16 mouse cellular contexts compared by ENCODE assay signal in genomic region chr9:88082931-88083479, GRCm38 (mm10).
A peak's percentile ranks its signal among the peaks of the same experiment; 100 is the strongest.
DNase-seq lines count a peak whose midpoint lies in the region; ATAC-seq and TF ChIP-seq lines count a peak whose summit lies in the region.
"Had no signal": no experiment of that assay in that cellular context is flagged by ENCODE, and none has a peak within 500 bp of the region (broad histone marks: within the 10 kb centered on the region; RNA-seq: fewer than 3 reads in every experiment).

No protein-coding gene starts in this region.

- H3K4me1 ChIP-seq in embryonic facial prominence, embryonic 13.5 days: 0 out of 2 replicates have a peak, but pooled peaks cover 10% of the 10 kb centered on the region
- no peaks in the 10 kb centered on the region for H3K4me1 ChIP-seq in embryonic facial prominence, embryonic 10.5 days
- H3K4me1 ChIP-seq in kidney, adult 2 months (ENCODE audit: control insufficient read depth, insufficient read depth, low read length): no peaks in the 10 kb centered on the region
- H3K4me1 ChIP-seq in lung, embryonic 14.5 days (ENCODE audit: insufficient read depth): no peaks in the 10 kb centered on the region
- H3K4me1 ChIP-seq in lung, postnatal 0 days (ENCODE audit: insufficient read depth, low read depth, low read length): no peaks in the 10 kb centered on the region
- H3K4me1 ChIP-seq: forebrain, embryonic 10.5 days; liver, embryonic 12.5 days; midbrain, embryonic 12.5 days; stomach, embryonic 15.5 days had no signal

- no peak for TF ChIP-seq POLR2A in kidney, adult 2 months (IDR thresholded peaks at IDR 0.05; ENCODE audit: low read depth, low read length)
- no peak for TF ChIP-seq POLR2A in myocyte (IDR thresholded peaks at IDR 0.05; ENCODE audit: insufficient read length, low read depth)

- 0 out of 2 replicates have a peak, but pooled peaks have one; percentile 52 for ATAC-seq in embryonic facial prominence, embryonic 13.5 days (ENCODE audit: insufficient number of reproducible peaks, insufficient read depth, low FRiP score, low TSS enrichment, low read depth)
- ATAC-seq in lung, embryonic 14.5 days (ENCODE audit: insufficient read depth): peak; percentile 86
- ATAC-seq in lung, postnatal 0 days: no peak
- ATAC-seq: inflammation-experienced regulatory T-cells, adult 6 months; liver, embryonic 12.5 days had no signal

- H3K4me3 ChIP-seq in embryonic facial prominence, embryonic 13.5 days: no peak overlapping the region
- H3K4me3 ChIP-seq in embryonic facial prominence, embryonic 10.5 days: no peak overlapping the region
- no peak overlapping the region for H3K4me3 ChIP-seq in kidney, adult 2 months (ENCODE audit: insufficient read depth, low read depth, low read length)
- H3K4me3 ChIP-seq in lung, embryonic 14.5 days (ENCODE audit: low read depth, low read length): no peak overlapping the region
- no peak overlapping the region for H3K4me3 ChIP-seq in lung, postnatal 0 days (ENCODE audit: low read depth, low read length)
- H3K4me3 ChIP-seq in myocyte: no peak overlapping the region
- H3K4me3 ChIP-seq: forebrain, embryonic 10.5 days; liver, embryonic 12.5 days; midbrain, embryonic 12.5 days; stomach, embryonic 15.5 days had no signal

- no peaks in the 10 kb centered on the region for H3K36me3 ChIP-seq in embryonic facial prominence, embryonic 13.5 days
- H3K36me3 ChIP-seq in embryonic facial prominence, embryonic 10.5 days (replicated peaks): no peaks in the 10 kb centered on the region
- H3K36me3 ChIP-seq in kidney, adult 2 months (ENCODE audit: control insufficient read depth, insufficient read depth, low read length): no peaks in the 10 kb centered on the region
- H3K36me3 ChIP-seq in lung, embryonic 14.5 days (ENCODE audit: insufficient read depth): no peaks in the 10 kb centered on the region
- H3K36me3 ChIP-seq in lung, postnatal 0 days (ENCODE audit: insufficient read depth, low read length): no peaks in the 10 kb centered on the region
- no peaks in the 10 kb centered on the region for H3K36me3 ChIP-seq in myocyte (ENCODE audit: control insufficient read depth, insufficient read depth)
- H3K36me3 ChIP-seq: forebrain, embryonic 10.5 days; liver, embryonic 12.5 days; midbrain, embryonic 12.5 days; stomach, embryonic 15.5 days had no signal

- no peak for DNase-seq in embryonic facial prominence, embryonic 10.5 days (ENCODE audit: low spot score)
- DNase-seq in kidney, adult 9 months: peak; percentile 4
- no peak for DNase-seq in kidney, adult 2 months
- peak; percentile 75 for DNase-seq in lung, embryonic 14.5 days
- no peak for DNase-seq in lung, postnatal 0 days (ENCODE audit: low spot score)
- DNase-seq in right cerebral cortex, postnatal 14 days: no peak
- DNase-seq: cerebellum, postnatal 36 days; spleen, adult 18-20 months had no signal

- no peak for TF ChIP-seq CTCF in kidney, adult 2 months (conservative IDR thresholded peaks at IDR 0.05; ENCODE audit: insufficient read depth, insufficient read length, low read depth, low read length)
- TF ChIP-seq CTCF in lung, embryonic 14.5 days (IDR thresholded peaks at IDR 0.05; ENCODE audit: low read depth): no peak
- no peak for TF ChIP-seq CTCF in lung, postnatal 0 days (IDR thresholded peaks at IDR 0.05)

- H3K79me2 ChIP-seq in myocyte (ENCODE audit: control insufficient read depth, insufficient read depth): no peaks in the 10 kb centered on the region

- H3K27me3 ChIP-seq in embryonic facial prominence, embryonic 13.5 days: no peaks in the 10 kb centered on the region
- no peaks in the 10 kb centered on the region for H3K27me3 ChIP-seq in embryonic facial prominence, embryonic 10.5 days (replicated peaks; ENCODE audit: low read depth, poor library complexity, severe bottlenecking)
- no peaks in the 10 kb centered on the region for H3K27me3 ChIP-seq in kidney, adult 2 months (replicated peaks; ENCODE audit: control insufficient read depth, insufficient read depth, low read length)
- H3K27me3 ChIP-seq in lung, embryonic 14.5 days (ENCODE audit: insufficient read depth, low read length): no peaks in the 10 kb centered on the region
- H3K27me3 ChIP-seq in lung, postnatal 0 days (replicated peaks; ENCODE audit: insufficient read depth, low read length): no peaks in the 10 kb centered on the region
- no peaks in the 10 kb centered on the region for H3K27me3 ChIP-seq in myocyte (ENCODE audit: control insufficient read depth, insufficient read depth, insufficient read length)
- H3K27me3 ChIP-seq: liver, embryonic 12.5 days; midbrain, embryonic 12.5 days; stomach, embryonic 15.5 days had no signal

- no peaks in the 10 kb centered on the region for H3K9me3 ChIP-seq in embryonic facial prominence, embryonic 13.5 days
- no peaks in the 10 kb centered on the region for H3K9me3 ChIP-seq in embryonic facial prominence, embryonic 10.5 days
- H3K9me3 ChIP-seq in lung, embryonic 14.5 days (ENCODE audit: low read depth, low read length): no peaks in the 10 kb centered on the region
- no peaks in the 10 kb centered on the region for H3K9me3 ChIP-seq in lung, postnatal 0 days (ENCODE audit: low read length)
- H3K9me3 ChIP-seq: forebrain, embryonic 10.5 days; liver, embryonic 12.5 days; midbrain, embryonic 12.5 days; stomach, embryonic 15.5 days had no signal

- no peak overlapping the region for H3K4me2 ChIP-seq in embryonic facial prominence, embryonic 13.5 days
- no peak overlapping the region for H3K4me2 ChIP-seq in lung, embryonic 14.5 days
- H3K4me2 ChIP-seq in lung, postnatal 0 days (replicated peaks; ENCODE audit: low read depth, low read length): no peak overlapping the region
- no peak overlapping the region for H3K4me2 ChIP-seq in myocyte (ENCODE audit: low read depth)
- H3K4me2 ChIP-seq: liver, embryonic 12.5 days; midbrain, embryonic 12.5 days; stomach, embryonic 15.5 days had no signal

- WGBS in embryonic facial prominence, embryonic 13.5 days: 34% methylated on average over 5 of the region's 5 CpGs
- 73% methylated on average over 5 of the region's 5 CpGs for WGBS in embryonic facial prominence, embryonic 10.5 days
- 33% methylated on average over 5 of the region's 5 CpGs for WGBS in kidney, adult 2 months
- WGBS in lung, embryonic 14.5 days: 36% methylated on average over 5 of the region's 5 CpGs
- WGBS in lung, postnatal 0 days: 38% methylated on average over 5 of the region's 5 CpGs

- H3K27ac ChIP-seq in embryonic facial prominence, embryonic 13.5 days: peak overlapping the region; percentile 66; the same call in 1 of the 2 replicates
- H3K27ac ChIP-seq in embryonic facial prominence, embryonic 10.5 days (replicated peaks): no peak overlapping the region
- no peak overlapping the region for H3K27ac ChIP-seq in kidney, adult 2 months (ENCODE audit: insufficient read depth, low read depth, low read length)
- peak overlapping the region; percentile 44; the same call in 1 of the 2 replicates for H3K27ac ChIP-seq in lung, embryonic 14.5 days (ENCODE audit: low read depth)
- no peak overlapping the region for H3K27ac ChIP-seq in lung, postnatal 0 days (ENCODE audit: low read length)
- H3K27ac ChIP-seq: forebrain, embryonic 10.5 days; liver, embryonic 12.5 days; macrophage; midbrain, embryonic 12.5 days; stomach, embryonic 15.5 days had no signal

- no peak for TF ChIP-seq EP300 in lung, postnatal 0 days (IDR thresholded peaks at IDR 0.05)

- no peak overlapping the region for H3ac ChIP-seq in myocyte (ENCODE audit: control insufficient read depth, insufficient read length)

- H3K9ac ChIP-seq in embryonic facial prominence, embryonic 13.5 days: no peak overlapping the region
- H3K9ac ChIP-seq in lung, embryonic 14.5 days: no peak overlapping the region
- H3K9ac ChIP-seq in lung, postnatal 0 days (replicated peaks; ENCODE audit: low read depth): no peak overlapping the region
- H3K9ac ChIP-seq: liver, embryonic 12.5 days; midbrain, embryonic 12.5 days; stomach, embryonic 15.5 days had no signal

TF ChIP-seq in myocyte, 11 proteins besides CTCF, POLR2A, EP300 and RAD21:
- TF ChIP-seq MYOD1 (IDR thresholded peaks at IDR 0.05; ENCODE audit: control insufficient read depth in 1 of 3, insufficient read length in 2 of 3, low read depth in 2 of 3) (peak in 2 of 3 experiments; percentile 4 to 12), POLR2AphosphoS2 (IDR thresholded peaks at IDR 0.05; ENCODE audit: insufficient read length, low read depth) (no peak)

Comparison
In these comparisons a context has a peak if more than half of its experiments do, and no peak if none do; other contexts are left out.
1. H3K27ac ChIP-seq: peak in embryonic facial prominence, embryonic 13.5 days (single experiment) and lung, embryonic 14.5 days (single experiment); none in embryonic facial prominence, embryonic 10.5 days (single experiment), kidney, adult 2 months (single experiment) and lung, postnatal 0 days (single experiment).
2. DNase-seq: peak in kidney, adult 9 months (single experiment) and lung, embryonic 14.5 days (single experiment); none in embryonic facial prominence, embryonic 10.5 days (single experiment), kidney, adult 2 months (single experiment), lung, postnatal 0 days (single experiment) and right cerebral cortex, postnatal 14 days (single experiment).